Mouse (Mus musculus) testis, adult 2 months (tissue): ENCODE results near the gene Spdl1.

Experiments
- CTCF ChIP-seq: fragments of 200-500 bp; IDR thresholded peaks from 2 replicates; pipeline ENCODE4 v1.5.1; 2012; ENCODE audit warnings: low read depth, mild to moderate bottlenecking, inconsistent platforms, low read length, moderate library complexity; ENCODE audit not compliant: control insufficient read depth, insufficient read depth, insufficient replicate concordance
- POLR2A ChIP-seq: fragments of 200-500 bp; IDR thresholded peaks from 2 replicates; pipeline ENCODE4 v1.6.1; 2012; ENCODE audit warnings: low read depth, mild to moderate bottlenecking, inconsistent platforms, low read length, moderate library complexity; ENCODE audit not compliant: control insufficient read depth

DNA sequence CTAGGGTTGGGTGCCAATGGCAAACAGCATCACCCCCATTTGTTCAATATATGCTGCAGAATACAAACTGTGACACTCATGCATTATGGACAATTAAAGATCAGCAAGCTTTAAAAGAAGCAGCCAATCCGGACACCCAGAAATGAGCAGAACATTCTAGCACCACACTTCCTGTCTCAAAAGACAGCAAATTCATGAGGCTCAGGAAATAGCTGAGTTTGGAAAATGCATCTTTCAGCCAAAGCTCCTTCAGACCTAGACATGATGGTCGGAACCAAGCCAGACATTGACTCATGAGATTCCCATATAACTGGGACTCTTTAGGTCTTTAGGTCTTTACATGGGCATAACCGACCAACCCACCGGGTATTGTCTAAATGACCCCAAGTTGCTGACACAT is 55.9 kb downstream of the Spdl1 start:
- TF ChIP-seq CTCF (no peak), POLR2A (no peak)
